Mouse (Mus musculus): Measurements from ENCODE around the gene Lmo3.

The Lmo3 gene

DNA sequence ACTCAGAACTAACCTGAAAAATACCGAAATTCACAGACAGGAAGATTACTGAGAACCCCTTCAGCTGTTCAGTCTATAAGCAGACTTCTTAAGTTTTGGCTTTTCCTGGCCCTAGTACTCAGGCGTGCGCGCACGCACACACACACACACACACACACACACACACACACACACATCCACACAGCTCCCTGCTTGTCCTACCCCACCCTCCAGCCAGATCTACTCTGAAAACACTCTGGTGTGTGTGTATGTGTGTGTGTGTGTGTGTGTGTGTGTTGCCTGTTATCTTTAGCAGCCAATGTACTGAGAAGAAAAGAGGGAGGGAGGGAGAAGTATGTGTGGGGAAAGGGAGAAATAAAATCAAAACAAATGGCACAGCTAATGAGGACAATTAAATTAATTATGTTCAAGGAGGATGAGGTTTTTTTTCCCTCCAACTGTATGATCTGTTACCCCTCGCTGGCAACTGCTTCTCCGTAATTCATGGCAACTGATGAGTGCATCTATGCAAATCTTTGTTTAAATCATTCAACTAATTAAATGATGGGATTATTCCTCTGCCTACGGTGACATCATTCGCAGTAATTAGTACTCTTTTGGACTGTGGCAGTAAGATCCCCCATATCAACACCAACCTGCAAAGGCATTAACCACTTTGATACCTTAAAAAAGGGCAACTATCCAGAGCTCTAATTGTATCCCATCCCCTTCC lies 157.1 kb downstream of the Lmo3 start:
- no peak for DNase-seq (ENCODE audit: extremely low spot score, low read depth, low spot score)

DNA sequence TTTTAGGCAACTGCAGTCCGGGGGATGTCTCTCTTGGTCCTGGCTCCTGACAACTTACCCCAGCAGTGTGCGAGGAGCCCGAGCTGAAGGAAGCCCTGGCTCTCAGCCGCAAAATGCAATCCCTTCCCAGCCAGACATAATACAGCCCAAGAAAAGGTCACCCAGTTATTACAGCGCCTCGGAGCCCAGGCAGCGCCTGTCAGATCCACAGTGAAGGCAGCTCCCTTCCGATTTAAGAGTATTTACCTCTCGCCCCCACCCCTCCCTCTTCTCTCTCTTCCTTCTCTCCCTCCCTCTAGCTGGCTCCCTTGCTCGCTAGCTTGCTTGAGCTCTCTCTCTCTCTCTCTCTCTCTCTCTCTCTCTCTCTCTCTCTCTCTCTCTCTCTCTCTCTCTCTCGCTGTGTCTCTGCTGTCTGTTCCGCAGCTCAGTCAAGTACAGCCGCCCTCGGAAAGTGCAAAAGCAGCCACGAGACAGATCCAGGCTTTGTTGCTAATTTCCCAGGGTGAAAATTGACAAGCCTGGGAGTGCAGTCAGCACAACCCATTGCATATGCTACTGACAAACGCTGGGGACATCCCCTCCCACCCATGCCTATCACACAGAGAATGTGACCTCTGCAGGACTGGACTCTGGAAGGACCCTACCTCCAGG lies 159.0 kb downstream of the Lmo3 start:
- no peak for DNase-seq (ENCODE audit: extremely low spot score, low read depth, low spot score)

DNA sequence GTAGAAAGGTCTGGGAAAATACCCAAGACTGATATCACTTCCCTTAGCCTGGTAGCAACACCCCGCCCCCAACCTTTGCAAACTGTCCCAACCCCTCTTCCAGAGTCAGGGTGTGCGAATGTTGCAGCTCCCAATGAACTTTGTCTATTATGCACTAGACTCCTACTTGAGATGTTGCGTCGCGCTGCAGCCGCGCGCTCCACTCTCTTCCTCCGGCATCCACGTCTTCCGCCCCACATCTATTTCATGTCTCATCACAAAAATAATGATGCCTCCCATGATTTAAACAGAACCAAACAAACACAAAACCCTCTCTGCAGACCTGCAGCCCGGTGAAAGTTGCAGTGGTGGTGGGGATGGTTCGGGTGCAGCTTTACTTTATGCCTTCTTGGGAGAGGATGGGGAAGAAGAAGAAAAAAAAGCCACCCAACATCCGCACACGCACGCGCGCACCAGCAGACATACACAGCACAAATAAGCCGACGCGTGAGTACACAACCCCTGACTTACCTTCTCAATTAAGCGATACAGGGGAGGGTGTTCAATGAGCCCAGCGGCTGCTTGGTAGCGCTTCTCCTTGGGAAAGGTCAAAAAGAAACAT lies 159.7 kb downstream of the Lmo3 start:
- no peak for DNase-seq (ENCODE audit: extremely low spot score, low read depth, low spot score)

- DNase-seq (ENCODE audit: extremely low spot score, low read depth, low spot score), result no peak
These were observed 160.6 kb downstream of the Lmo3 start for GRCm38 (mm10) chr6:138421191-138421613.

DNA sequence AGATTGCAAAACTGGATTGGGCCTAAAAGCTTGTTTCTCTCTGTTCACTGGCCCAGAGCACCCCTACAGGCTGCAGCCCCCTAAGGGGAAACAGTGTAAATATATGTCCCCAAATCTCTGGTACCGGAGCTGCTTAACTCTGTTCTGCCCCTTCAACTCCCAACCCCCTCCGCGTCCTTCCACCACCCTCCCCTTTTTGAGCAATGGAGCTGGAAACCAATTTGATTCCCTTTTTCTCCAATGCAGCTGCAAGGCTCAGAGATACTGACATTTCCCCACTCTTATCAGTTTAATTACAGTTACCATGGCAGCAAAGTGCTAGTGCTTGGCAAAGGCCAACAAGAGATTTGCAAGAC lies 161.3 kb downstream of the Lmo3 start:
- DNase-seq (ENCODE audit: extremely low spot score, low read depth, low spot score), result no peak

GRCm38 (mm10) chr6:138419871-138420535 lies 161.8 kb downstream of the Lmo3 start:
- no peak for DNase-seq (ENCODE audit: extremely low spot score, low read depth, low spot score)

DNA sequence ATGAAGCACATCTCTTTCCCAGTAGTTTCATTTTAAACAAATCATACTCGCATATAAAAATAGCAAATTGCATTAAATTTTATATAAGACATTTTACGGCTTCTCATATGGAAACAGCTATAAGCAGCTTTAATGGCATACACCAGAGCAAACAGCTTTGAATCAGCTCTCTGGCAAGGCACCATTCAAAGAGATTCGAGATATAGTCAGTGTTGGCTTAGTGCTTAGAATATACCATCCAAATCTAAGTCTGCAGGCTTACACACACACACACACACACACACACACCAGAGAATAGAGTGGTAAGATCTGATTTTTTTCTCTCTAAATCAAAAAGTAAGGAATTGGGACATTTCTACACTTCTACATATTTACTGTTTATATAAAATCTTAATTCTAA lies 169.7 kb downstream of the Lmo3 start:
- no peak for DNase-seq (ENCODE audit: extremely low spot score, low read depth, low spot score)

- no peak for DNase-seq (ENCODE audit: extremely low spot score, low read depth, low spot score)
These were observed 179.7 kb downstream of the Lmo3 start for GRCm38 (mm10) chr6:138402031-138402430.

- no peak for DNase-seq (ENCODE audit: extremely low spot score, low read depth, low spot score)
These were observed 182.9 kb downstream of the Lmo3 start for GRCm38 (mm10) chr6:138398836-138399235.

DNA sequence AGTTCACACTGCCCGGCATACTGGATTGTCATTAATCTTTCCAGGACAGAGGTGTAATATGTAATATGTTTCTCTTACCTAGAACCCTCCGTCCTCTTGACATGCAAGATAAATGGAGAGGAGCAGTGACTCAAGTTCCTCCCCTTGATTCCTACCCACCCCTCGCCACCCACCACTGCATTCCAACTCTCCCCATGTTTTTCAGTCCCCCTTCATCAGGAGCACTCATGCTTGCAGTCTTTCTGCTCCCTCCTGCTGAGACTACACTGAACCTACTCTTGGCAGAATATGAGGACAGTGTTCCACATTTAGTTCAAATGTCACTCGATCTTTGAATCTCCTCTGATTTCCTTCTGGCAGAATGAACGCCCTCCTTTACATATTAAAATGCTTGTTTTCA lies 190.7 kb downstream of the Lmo3 start:
- no peak for DNase-seq (ENCODE audit: extremely low spot score, low read depth, low spot score)

- DNase-seq (ENCODE audit: extremely low spot score, low read depth, low spot score), result no peak
These were observed 193.4 kb downstream of the Lmo3 start for GRCm38 (mm10) chr6:138388168-138388936.

- no peak for DNase-seq (ENCODE audit: extremely low spot score, low read depth, low spot score)
These were observed 198.6 kb downstream of the Lmo3 start for GRCm38 (mm10) chr6:138383208-138383607.

- DNase-seq (ENCODE audit: extremely low spot score, low read depth, low spot score), result no peak
These were observed 210.6 kb downstream of the Lmo3 start for GRCm38 (mm10) chr6:138371176-138371575.

GRCm38 (mm10) chr6:138364111-138364510 lies 217.7 kb downstream of the Lmo3 start:
- DNase-seq (ENCODE audit: extremely low spot score, low read depth, low spot score), result no peak

GRCm38 (mm10) chr6:138350587-138351345 lies 231.0 kb downstream of the Lmo3 start:
- DNase-seq (ENCODE audit: extremely low spot score, low read depth, low spot score), result no peak

- DNase-seq (ENCODE audit: extremely low spot score, low read depth, low spot score), result no peak
These were observed 235.2 kb downstream of the Lmo3 start for GRCm38 (mm10) chr6:138346558-138346957.

DNA sequence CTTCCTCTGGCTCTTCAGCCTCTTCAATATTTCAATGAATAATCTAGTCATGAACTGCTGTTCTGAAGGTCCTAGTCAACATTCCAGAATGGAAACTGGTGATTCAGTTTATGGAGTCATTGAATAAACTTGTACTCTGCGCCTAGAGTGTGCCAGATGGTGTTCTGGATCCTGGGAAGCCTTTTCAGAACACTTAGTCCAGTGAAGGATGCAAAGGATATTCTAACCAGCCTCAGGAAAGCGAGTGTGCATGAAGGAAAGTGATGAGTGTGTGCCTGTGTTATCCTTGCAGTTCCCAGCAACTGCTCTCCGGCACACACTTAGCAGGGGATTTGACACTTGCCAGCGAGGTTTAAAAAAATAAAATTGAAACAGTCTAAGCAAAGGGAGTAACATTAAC lies 245.9 kb downstream of the Lmo3 start:
- DNase-seq (ENCODE audit: extremely low spot score, low read depth, low spot score), result no peak

DNA sequence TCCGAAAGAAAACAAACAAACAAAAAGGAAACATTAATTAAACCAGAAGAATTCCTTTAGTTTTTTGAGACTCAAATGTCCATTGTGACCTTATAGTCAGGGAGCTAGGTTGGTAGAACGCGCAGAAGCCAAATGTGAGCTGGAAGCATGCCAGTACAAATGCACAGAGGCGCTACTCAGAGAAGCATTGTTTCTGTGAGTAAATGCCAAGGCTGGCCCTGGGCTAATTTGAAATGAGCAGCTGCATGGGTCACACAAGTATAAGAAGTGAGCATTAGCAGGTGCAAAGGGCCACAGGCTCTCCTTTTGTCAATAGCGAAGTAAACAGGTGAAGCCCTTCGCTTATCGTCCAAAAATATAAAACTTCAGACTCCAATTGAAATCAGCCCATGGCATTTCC lies 247.8 kb downstream of the Lmo3 start:
- no peak for DNase-seq (ENCODE audit: extremely low spot score, low read depth, low spot score)

GRCm38 (mm10) chr6:138325744-138326400 lies 255.9 kb downstream of the Lmo3 start:
- no peak for DNase-seq (ENCODE audit: extremely low spot score, low read depth, low spot score)

DNA sequence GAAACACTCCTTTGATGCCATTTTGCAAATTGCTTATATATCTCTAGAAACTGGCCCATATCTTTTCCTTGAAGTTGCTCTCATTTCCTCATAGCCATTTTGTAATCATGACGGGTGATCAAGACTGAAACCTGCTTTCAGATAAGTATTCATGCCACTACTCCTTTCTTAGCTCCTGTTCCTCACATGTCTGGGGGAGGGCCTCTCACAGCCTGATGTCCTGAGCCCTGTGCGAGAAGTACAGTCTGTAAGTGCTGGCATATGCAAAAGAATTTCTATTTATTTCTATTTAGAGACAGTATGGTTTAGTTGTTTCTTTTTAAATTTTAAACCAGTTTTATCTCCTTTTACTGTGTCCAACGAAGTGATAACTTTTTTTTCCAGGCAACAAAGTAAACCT lies 256.6 kb downstream of the Lmo3 start:
- no peak for DNase-seq (ENCODE audit: extremely low spot score, low read depth, low spot score)

All from hindlimb bud, embryonic 11.5 days (tissue).